Mouse (Mus musculus) lung, postnatal 10 days (tissue): ENCODE results near the gene Fmo6.

Experiments
- DNase-seq: peaks from one replicate; pipeline ENCODE4 v3.0.0; 2021

Gene Fmo6

DNA sequence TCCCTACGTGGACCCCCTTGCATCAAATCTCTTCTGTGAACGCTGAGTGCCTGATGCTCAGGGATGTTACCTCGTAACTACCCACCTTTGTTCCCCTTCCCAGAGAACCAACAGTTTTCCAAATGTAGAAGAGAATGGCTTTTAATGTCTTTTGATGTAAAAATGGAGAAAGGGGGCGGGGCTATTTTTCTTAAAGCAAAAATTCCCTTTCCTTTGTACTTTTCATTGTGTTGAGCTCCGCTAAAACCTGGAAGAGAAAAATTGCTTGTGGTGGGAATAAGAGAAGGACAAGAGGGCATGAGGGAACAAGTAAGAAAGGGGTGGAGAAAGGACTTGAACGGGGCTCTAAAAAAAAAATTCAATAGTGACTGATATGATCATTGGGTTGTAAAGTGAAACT lies at the start of gene Fmo6:
Fmo6 (minus strand) TSS at position 101 of the 400 bp plus-strand sequence.
- DNase-seq: no peak

DNA sequence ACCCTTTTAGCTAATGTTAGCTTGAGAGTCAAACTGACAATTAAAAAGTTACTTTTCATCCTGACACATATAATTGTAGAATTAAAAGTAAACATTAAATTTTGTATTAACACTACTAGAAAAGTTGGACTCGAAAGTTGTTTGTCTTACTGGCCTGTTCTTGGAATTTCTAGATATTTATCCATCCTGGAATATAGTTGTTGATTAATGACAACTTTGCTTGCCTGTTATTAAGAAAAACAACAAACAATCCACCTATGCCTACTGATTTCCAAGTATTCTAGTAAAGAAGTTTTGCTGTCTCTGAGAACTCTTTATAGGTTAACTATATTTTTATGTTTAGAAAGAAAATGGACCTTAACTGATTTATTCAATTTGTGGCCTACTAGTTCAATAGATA lies 49.5 kb upstream of the Fmo6 start:
- DNase-seq: no peak

DNA sequence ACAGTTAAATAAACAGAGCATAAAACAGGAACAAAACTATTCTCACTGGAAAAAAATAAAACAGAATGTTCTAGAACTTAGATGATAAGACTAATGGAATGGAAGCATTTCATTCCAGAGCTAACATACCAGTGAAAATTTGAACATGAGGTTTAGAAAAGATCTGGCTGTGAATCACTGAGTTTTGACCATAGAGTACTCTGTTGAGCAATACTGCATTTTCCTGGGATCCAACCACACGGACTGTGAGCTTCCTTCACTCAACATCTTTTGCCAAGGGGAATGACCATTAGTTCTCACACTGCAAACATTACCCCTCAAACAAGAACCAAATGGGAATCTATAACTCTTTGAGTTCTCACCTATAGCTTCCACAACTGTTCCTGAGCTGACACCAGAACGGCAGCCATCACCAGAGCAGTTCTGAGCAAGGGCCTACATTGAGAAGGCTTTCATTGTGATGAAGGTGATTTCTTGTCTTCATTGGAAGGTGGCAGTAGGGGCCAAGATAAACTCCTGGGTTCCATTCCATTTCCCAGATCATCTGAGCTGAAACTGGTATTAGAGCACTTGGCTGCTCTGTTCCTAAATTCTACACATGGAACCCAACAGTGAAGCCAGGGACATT lies 48.9 kb upstream of the Fmo6 start:
- no peak for DNase-seq

DNA sequence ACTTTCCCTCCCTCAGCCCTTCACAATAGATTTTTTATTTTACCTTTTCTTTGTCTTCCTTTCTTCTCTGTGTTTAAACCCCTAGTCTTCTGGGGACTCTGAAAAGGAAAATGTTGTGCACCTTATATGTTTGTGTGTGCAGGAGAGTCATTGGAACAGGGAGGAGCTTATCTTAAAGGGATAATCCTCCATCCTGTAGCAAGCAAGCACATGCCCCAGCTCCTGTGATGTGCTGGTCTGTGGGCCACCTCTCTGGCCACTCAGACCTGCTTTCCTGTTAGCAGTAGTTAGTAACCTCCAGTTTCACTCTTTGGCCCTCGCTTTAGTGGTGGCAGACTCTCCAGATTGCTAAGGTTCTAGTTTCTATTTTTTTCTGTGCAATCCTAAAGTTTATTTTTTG lies 47.1 kb upstream of the Fmo6 start, which contains the start of gene Fmo3:
Fmo3 (minus strand) TSS at position 101 of the 400 bp plus-strand sequence.
- no peak for DNase-seq

DNA sequence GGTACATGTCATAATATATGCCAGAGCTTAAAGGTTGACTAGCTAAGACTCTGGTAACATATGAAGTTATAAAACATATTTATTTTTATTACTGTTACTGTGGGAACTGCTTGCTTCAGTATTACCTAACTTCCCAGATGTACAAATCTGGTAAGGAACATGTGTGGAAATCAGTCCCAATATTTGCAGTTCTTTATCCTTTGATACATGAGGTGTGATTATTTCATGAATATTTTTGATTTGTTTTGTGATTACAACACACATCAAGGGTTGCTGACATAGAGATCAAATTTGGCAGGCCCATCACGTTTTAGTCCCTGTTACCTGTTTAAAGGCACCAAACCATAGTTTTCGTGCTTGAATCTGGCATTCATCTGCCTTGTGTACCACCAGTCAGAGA lies 26.2 kb upstream of the Fmo6 start:
- no peak for DNase-seq

DNA sequence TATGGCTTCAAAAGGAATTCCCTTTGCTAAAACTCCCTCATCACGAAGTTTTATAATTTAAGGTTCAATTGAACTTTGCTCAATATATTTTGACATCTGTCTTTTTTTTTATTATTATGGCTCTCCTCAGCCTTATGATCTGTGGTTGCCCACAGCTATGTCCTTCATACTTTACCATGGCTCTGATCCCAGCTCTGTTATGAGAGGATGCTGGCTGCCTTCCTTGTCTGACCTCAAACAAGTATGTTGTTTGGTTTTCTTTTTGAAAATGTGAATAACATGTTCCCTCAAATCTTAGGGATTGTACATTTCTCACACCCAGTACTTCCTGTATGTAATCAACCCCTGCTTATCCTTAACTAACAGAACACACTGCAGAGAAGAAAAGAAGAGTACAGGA lies 20.1 kb upstream of the Fmo6 start:
- DNase-seq: peak; percentile 49

DNA sequence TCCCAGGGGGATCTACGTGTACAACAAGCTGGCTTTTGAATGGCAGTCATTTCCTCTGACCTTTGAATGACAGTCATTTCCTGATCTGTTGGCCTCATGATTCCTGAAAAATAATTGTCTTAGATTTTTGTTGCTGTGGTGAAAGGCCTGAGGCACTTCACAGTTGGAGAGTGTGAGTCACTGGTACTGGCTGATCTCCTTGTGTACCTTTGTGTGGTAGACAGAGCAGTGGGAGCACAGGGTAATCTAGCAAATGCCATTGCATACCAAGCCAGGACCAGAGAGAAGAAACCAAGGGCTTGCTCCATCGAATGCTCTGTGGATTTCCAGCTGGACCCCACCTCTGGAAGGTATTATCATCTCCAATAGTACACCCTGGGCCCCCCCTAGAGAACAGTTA lies 15.8 kb upstream of the Fmo6 start:
- no peak for DNase-seq

DNA sequence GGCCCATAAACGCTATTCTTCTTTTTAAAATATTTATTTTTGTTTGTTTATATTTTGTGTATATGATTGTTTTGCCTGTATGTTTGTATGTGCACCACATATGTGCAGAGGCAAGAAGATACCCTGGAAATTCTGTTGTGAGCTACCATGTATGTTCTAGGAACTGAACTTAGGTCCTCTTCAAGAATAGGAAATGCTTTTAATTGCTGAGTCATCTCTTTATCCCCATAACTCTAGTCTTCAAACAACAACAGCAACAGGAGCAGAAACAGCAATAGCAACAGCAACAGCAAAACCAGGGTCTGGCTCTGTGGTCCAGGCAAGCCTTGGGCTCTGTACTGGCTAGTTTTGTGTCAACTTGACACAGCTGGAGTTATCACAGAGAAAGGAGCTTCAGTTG lies 12.4 kb upstream of the Fmo6 start:
- no peak for DNase-seq

DNA sequence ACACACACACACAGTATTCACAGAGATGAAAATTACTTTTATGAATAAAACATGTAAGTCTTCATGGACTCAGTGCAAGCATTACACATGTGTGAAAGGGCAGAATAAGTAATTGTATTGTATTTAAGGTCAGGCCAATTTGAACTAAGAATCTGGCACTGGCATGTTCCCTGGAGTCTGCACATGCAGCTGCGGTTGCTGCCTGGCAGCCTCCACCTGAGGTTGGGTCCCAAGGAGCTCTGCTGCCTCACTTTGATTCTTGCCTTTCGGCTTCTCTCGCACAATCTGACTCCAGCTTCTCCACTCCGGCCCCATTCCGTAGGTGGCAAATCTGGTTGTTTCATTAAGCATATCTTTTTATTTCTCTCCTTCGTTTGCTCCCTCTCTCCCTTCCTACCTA lies 10.6 kb upstream of the Fmo6 start:
- no peak for DNase-seq

DNA sequence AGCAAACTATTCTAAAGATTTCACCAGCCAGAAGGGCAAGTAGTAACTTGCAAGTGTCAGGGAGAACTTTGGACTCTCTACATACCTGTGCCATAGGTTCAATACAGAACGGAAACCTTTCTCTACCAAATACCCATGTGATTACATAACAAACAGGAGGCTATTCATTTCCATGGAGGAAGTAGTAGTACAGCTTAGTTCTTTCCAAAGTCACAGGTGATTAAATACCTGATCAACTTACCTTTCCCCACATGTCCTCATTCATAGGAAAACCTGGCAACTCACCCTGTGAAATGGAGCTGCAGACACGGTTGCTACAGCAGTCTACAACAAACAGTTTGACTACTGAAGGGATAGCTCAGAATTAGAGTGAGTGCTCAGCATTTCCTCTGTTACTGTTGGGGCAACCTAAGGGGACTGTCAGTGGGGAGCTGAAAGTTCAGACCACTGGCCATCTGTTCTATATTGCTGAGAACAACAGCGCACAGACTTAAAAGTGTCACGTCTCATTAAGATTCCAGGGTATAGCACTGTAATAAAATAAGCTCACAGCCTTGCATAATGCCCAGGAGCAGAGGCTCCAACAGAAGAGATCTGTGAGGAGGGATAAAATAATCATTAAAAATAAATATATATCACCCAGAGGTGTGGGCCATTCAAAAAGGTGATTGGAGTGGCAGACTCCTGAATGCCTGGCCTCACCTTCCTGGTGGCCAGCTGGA lies 9.7 kb upstream of the Fmo6 start:
- no peak for DNase-seq

DNA sequence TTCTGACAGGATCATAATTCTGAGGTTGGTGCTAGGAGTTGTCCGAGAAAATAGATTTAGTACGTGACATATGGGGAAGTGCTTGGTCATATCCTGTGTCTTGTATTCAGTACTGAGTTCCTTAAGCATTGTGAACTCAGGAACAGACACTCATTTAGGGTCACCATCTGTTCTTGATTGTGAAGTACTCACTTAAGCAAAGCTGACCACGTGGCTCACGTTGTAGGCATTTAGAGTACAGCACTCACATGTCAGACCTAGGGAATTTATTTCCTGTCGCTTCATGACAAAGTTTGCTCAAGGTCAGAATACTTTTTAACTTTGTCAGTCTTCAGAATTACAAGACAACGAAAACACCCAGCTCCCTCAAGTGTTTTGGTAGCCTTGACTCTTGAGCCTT lies 6.4 kb upstream of the Fmo6 start:
- DNase-seq: no peak

DNA sequence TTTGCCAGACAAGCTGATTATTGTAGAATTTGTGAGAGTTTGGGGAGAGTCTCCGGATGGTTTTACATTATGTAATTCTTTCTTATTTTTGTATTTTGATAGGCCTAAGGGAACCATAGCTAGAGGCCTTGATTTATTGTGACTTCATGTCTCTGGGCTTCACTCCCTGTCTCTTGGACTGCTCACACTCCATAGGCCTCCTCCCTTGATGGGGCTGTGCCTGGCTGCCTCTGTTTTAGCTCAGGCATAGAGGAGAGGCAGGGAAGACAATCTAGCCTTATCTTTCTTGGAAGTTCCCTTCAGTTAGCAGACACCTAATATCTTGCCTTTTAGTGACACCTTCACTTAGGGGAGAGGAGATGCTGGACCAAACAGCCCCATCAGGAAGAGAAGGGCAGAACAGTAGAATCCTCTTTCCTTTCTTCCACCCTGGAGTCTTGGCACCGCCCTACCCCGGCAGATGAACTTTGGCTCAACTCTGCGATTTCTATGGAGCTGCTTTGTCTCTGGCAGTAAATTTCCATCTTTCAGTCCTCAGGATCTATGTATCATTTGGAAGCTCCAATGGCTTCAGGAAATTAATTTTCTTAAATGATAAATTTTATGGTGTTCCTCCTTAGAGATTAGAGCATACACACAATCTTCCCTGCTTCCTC lies 1.5 kb upstream of the Fmo6 start:
- peak; percentile 63 for DNase-seq

DNA sequence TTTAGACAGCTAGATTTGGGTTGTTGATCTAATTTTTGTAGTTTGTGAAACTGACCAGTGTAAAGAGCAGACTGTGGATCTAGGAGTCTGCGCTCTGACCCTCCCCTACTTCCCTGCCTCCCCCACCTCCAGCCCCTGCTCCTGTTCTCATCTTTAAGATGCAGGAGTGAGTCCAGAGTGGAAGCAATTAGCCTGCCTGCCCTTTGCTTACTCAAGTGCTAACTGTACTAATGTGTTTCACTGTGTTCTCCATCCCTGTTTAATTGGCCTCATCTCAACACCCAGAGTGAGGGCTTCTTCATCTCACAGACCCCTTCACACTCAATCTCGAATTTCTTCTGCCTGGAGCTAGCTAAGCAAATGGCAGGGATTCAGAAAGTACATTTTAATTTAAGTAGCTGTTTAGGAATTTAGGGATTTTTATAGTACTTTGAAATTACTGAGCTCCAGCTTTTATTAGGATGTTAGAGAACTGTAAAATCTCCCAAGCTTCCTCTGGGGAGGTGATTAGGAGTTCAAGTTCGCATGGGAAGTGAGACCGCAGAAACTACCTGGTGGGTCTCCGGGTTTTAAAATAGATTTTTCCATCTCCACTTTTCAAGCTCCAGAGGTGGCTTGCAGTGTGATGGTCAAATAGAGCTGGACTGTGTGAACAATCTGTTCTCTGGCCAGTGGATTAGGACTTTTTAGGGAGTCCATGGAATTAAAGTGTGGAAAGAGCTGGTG lies 818 bp upstream of the Fmo6 start:
- DNase-seq: no peak

DNA sequence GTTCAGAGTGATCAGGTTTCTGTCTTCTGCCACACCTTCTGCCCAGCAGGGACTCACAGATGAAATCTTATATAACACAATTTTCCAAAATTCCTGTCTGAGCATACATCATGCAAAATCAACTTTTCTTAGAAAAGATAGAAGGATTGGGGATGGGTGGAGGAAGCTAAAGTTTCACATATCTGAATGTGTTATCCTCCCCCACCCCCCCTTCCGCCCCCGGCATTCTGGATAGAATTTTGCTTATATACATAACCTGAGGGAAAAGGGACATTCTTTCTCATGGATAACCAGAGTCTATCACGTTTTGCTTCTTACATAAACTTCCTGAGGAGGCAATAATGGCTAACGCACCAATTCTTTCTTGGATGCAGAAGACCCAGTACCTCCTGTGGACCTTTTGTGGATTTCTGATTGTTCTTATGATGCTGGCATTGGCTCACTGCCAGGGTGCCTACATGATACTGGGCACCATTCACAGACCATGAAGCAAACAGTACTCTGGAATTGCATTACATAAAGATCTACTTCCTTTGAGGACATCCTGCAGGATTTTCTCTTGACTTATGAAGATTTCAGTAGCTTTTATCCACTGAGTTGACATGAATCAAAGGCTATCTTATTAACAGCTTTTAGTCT lies 2.8 kb downstream of the Fmo6 start:
- no peak for DNase-seq

DNA sequence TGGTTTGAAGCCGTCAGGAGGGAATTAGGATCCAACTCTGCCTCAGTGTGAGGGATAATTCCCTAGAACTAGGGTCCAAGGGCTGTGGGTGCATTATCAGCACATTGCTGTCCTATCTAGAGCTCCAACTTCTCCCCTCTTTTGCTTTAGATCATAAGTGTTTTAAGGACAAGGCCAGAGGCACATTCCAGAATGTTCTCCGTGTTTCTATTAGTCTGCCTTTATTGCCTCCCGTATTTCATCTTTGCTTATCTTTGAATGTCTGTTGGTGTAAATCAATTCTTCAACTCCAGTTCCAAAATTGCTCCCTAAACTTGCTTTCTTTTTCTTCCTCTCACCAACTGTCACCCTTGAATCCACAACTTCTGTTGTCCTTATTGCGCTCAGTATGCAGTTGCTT lies 4.9 kb downstream of the Fmo6 start:
- no peak for DNase-seq

DNA sequence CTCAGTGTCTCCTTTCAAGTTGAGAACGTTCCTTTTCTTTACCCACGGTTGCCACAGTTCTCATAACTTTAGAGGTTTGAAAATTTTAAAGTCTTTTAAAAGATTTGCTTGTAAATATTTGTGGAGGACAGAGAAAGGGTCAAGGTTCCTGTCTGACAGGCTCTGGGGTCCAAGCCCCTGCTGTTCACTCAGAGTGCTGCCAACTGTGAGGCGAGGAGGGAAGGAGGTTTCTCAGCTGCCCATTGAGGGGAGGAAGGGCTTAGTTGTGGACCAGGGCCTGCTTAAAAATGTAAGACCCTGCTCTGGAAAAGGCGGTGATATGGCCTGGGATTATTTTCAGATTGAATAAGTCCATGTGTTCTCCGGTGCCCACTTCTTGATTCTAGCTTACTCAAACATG lies 5.4 kb downstream of the Fmo6 start:
- DNase-seq: peak; percentile 66

DNA sequence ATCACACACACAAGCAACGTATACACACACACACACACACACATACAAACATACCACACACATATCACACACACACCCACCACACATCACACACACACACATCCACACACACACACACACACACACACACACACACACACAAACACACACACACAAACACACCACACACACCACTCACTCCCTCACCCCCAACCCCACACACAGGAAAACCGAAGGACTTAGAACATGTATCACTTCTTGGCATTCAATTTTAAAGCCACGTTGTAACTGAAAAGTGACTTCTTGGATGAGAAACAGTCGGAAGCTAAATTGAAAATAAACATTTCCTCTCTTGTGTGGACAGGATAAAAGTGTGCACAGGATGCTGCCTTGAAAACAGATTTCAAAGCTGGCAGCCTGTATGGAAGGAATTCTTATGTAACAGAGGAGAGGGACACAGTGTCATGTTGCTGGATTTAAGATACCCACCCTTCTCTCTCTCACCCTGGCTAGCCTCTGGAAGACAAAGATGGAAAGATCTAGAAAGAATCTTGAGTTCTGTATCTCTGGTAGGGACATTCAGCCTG lies 5.9 kb downstream of the Fmo6 start:
- peak; percentile 56 for DNase-seq

DNA sequence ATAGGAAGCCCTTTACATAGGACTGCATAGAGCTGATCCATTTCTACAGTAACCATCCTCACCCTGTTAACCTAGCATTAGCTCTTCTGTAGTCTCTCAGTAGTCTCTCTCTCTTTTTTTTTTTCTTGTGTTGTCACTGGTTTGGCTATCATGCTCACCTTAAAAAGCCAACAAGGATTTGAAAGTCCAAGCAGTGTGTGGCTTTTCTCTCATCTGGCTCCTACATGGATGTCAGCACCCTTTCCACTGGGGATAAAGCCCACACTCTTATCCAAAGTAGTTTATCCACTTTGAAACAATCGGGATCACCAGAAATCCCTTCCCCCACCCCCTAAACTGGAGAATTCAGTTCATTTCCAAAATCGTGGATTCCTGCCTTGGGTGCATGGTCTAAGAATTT lies 6.7 kb downstream of the Fmo6 start:
- no peak for DNase-seq

DNA sequence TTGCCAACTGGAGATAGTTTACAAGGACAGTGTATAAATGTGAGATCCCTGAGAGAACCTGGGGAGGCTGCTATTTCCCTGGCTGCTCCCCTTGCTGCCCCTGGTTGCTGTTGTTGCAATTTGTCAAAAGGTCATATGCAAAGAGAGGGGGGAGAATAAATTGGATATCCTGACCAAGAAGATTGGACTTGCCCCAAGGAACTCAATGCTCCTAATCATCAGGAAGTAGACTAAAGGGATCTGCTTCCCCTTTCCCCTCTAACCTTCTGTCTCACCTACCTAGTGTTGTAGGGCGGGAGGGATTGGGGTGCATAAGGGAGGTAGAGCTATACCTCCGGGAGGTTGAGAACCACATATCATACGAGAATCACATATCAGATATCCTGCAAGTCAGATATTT lies 8.2 kb downstream of the Fmo6 start:
- DNase-seq: no peak

DNA sequence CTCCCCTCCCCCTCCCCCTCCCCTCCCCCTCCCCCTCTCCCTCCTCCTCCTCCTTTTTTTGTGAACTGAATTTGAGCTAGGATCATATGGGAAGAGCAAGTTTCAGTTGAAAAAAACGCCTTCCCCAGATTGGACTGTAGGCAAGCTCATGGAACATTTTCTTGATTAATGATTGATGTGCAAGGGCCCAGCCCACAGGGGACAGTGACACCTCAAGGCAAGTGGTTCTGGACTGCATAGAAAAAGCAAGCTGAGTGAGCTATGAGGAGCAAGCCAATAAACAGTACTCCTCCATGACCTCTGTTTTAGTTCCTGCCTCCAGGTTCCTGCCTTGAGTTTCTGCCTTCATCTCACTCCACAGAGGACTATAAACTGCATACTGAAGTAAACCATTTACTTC lies 12.2 kb downstream of the Fmo6 start:
- DNase-seq: no peak

DNA sequence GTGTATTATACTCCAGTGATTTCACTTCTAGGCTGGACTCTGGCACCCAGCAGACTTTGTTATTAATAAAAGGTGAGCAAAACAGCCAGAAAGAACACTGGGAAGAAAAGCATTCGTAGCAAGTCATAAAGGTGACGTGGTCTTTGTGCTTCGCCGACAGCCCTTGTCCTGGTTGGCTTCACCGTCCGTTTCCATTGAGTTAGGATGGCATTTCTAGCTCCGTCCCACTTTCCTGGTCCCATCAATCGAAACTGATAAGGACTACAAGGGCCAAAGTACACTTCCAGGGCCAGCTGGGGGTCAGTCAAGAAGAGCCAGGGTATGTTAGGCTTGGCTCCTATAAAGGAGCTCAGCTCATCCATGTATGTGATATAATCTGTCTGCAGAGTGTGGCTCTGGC lies 20.7 kb downstream of the Fmo6 start:
- no peak for DNase-seq

DNA sequence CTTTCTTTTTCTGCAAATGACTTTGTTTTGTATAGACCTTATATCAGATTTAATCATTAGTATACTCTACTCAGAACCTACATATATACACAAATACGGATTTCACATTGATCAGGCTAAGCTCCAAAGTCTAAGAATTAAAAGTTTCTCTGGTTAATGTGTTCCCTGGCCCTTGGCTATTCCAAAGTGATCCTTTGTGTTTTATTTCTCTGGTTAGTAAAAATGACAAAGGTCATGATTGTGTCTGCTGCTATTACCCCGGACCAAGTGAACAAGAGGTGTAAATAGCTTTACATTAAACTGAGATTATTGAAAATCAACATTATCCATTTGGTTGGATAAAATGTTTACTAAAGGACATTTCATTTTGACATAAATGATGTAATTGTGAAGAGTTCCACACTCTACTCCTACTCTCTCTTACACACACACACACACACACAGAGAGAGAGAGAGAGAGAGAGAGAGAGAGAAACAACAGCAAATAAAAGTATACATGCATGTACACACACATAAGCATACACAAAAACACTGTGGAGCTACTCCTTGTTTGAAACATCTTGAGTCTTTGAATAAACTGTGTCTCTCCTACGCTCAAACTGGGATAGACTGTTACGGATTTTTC lies 22.3 kb downstream of the Fmo6 start:
- no peak for DNase-seq
